Mouse (Mus musculus) layer of hippocampus, postnatal 10 days (tissue): ENCODE measurements around the gene Meis2. TPM values are rescaled to one million over a fixed set of nuclear protein-coding genes. Genes with fewer than 3 reads are reported as not detected.
A peak's percentile ranks its signal among the peaks of the same experiment; 100 is the strongest.

Experiments used
- DNase-seq, 2 experiments: peaks; one replicate each; pipeline ENCODE4 v3.0.0; 2021; ENCODE audit warnings: low spot score in 2 of 2
- total RNA-seq, 2 experiments: library from RNA; stranded (reverse); gene quantifications; 2 replicates each; pipeline ENCODE4 v1.2.3; 2021

Meis2 gene
- total RNA-seq, 2 experiments from 2014 or later = 49.6 to 50.6 TPM

- no peak for DNase-seq
These were observed 205.5 kb downstream of the Meis2 start for GRCm38 (mm10) chr2:115860141-115860480.

- DNase-seq = peak in 1 of 2 experiments; percentile 25
These were observed 206.1 kb downstream of the Meis2 start for GRCm38 (mm10) chr2:115859371-115860140.

GRCm38 (mm10) chr2:115858927-115859326, 206.7 kb downstream of the Meis2 start:
- no peak for DNase-seq

GRCm38 (mm10) chr2:115858246-115858645, 207.4 kb downstream of the Meis2 start:
- peak in 1 of 2 experiments; percentile 17 for DNase-seq

GRCm38 (mm10) chr2:115857123-115858080, 208.2 kb downstream of the Meis2 start:
- no peak for DNase-seq

- DNase-seq = no peak
These were observed 209.1 kb downstream of the Meis2 start for GRCm38 (mm10) chr2:115856401-115857073.

- peak; percentile 87 to 91 for DNase-seq
These were observed 209.9 kb downstream of the Meis2 start for GRCm38 (mm10) chr2:115855511-115856400.

GRCm38 (mm10) chr2:115854828-115855311, 210.8 kb downstream of the Meis2 start:
- peak in 1 of 2 experiments; percentile 38 for DNase-seq

- no peak for DNase-seq
These were observed 211.4 kb downstream of the Meis2 start for GRCm38 (mm10) chr2:115854007-115854827.

- DNase-seq = no peak
These were observed 212.4 kb downstream of the Meis2 start for GRCm38 (mm10) chr2:115853221-115853620.

- DNase-seq = peak in 1 of 2 experiments; percentile 31
These were observed 213.0 kb downstream of the Meis2 start for GRCm38 (mm10) chr2:115852615-115853014.

- DNase-seq = no peak
These were observed 213.5 kb downstream of the Meis2 start for GRCm38 (mm10) chr2:115852109-115852508.

GRCm38 (mm10) chr2:115850961-115851360, 214.7 kb downstream of the Meis2 start:
- DNase-seq = no peak

- DNase-seq = no peak
These were observed 222.8 kb downstream of the Meis2 start for GRCm38 (mm10) chr2:115842821-115843220.

GRCm38 (mm10) chr2:115836034-115836433, 229.6 kb downstream of the Meis2 start:
- DNase-seq = no peak

- DNase-seq = no peak
These were observed 243.3 kb downstream of the Meis2 start for GRCm38 (mm10) chr2:115822361-115822760.

GRCm38 (mm10) chr2:115817959-115818358, 247.7 kb downstream of the Meis2 start:
- no peak for DNase-seq

GRCm38 (mm10) chr2:115813721-115814120, 251.9 kb downstream of the Meis2 start:
- no peak for DNase-seq

- DNase-seq = no peak
These were observed 252.3 kb downstream of the Meis2 start for GRCm38 (mm10) chr2:115813316-115813715.
